Mouse (Mus musculus) spleen, adult 12 weeks (tissue): ENCODE measurements around the gene Myo3a.

Experiments used
- DNase-seq: peaks from one replicate; pipeline ENCODE4 v3.0.0; 2022; ENCODE audit warnings: low spot score

The Myo3a gene

DNA sequence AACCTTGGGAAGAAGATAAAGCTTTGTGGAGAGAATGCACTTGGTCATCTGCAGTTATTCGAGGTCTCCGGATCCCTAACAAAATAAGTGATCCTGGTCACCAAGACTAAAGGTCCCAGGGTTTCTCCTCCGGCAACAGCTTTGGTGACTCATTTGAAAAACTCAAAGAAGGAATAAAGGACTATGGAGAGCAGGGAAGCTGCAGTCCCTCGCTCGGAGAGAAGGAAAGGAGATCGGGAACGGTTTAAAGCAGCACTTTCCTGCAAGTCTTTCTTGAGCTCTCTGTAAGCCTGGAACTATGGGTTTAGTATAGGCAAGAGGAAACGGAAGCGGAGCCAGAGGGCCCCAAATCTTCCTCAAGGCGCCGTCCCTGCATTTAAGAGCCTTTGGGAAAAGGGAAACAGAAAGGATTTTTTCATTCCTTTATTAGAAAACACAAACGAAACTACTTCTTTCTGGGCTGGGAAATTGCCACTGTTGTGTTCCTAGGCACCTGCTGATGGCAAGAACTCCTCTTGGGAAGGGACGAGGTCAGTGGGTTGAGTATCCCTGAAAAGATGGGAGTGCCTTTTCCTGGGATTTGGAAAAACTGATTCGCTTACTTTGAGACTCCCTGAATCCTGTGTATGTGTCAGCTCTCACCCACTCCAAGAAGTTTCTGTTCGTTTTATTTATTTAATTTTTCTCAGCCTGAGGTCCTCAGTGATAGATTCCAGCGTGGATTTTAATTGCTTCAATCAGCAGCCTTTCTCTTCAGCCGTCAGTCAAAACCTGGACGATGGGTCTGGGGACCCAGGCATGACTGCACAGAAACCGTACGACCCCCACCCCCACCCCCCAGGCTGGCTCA, 393.9 kb downstream of the Myo3a start:
- DNase-seq: no peak

DNA sequence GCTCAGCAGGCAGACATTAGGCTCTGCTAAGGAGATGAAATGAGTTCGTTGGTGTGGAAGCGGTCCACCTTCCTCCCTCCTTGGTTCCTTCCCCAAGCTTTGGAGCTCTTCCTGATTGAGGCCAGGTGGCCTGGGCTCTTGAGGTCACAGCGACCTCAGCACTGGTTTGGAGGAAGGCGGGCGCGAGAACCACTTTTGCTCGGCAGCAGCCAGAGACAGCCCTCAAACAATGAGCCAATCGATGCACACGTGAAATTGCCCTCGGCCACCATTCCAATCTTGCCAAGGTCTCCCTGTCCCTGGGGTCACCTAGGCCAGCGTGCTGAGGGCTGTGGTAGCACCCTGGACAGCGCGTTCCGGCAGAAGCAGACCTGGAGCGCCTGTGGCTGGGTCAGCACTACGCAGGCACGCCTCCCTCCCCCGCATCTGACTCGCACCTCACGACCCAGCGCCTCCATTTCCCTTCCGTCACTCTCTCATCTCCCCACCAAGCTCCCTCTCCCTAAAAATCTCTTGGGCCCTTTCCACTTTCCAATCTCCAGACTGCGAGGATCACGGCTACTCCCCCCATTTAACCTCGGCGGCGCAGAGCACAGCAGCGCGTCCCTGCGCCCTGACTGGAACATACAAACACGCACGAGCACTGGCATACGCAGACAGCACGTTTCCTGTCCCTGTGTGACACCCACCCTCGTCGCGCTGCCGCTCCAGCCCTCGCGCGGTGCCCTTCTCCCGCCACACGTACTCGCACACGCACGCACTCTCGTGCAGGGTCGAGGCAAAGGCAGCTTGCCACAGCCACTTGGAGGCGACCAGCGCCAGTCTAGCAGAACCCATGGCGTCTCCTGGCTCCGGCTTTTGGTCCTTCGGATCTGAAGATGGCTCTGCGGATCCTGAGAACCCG, 394.8 kb downstream of the Myo3a start, which contains the start of gene Gad2:
Gene Gad2 (plus strand): TSS at position 378 of the 904 bp plus-strand sequence.
- DNase-seq: no peak

DNA sequence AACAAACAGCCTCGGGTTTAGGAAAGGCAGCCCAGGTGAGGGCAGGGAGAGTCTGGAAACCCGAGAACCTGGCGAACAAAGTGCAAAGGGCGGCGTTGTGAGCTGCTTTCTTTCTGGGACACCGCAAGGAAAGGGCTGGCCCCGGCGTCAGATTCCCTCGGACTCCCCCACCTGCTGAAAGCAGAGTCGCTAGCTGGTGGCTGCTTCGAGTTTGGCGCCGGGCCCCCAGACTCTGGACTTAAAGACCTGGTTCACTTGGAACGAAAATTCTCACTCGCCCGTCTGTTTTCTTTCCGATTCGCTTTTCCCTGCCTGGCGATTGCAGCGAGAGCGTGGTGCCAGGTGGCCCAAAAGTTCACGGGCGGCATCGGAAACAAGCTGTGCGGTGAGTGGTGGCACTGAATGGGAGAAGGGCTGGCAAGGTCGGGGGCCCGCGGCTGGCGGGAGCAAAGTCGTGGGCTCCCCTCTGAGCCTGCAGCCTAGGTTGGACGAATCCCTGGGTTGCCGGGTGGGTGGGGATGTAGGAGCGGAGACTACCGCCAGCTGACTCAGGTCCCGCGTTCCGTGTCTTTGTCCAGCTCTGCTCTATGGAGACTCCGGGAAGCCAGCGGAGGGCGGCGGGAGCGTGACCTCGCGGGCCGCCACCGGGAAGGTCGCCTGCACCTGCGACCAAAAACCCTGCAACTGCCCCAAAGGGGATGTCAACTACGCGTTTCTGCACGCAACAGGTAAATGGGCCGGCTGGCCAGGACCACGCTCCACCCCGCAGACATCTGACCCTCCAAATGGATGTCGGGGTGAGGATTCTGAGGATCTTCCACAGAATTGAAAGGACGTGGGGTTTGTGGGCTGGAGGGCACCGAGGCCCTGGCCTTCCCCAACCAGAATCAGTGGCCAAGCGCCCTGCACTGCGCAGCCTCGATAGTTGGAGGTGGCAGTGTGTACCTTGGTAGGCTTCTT, 396.1 kb downstream of the Myo3a start:
- no peak for DNase-seq

GRCm38 (mm10) chr2:22624188-22624975, 397.1 kb downstream of the Myo3a start:
- DNase-seq: no peak

DNA sequence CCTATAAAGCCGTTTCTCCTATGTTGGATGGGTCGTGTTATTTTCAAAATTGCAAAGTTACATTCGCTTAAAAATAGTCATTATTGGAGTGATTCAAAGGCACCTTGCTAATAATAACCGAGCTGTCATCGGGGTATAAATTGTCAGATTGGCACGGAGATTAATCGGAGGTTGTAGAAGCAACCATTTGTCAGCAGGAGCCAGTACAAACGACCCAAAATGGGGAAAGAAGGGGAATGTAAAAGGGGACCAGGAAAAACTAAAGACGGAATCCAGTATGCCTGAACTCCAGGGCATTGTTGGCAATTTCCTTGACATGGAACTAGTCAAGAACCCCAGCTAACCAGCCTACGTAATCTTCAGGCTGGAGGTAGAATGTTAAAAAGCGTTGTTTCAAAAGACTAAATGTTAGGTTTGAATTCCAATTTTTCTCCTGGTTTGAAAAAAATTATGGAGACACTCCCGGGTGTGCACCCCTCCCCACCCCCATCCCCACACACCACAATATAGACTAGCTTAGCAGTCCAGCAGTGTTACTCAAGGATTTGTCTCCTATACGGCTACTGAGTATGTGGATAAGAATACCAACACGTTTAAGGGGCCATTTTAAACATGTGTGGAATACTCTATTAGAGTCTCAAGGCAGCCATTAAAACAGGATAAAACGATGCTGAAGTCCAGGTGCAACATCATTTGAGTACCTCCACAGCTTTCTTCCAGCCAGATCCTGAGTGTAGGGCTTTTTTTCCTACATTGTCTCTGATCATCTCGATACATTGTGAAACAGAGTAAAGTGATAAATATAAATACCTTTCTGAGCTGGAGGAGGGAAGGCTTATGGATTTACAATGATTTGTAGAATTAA, 398.0 kb downstream of the Myo3a start:
- no peak for DNase-seq

DNA sequence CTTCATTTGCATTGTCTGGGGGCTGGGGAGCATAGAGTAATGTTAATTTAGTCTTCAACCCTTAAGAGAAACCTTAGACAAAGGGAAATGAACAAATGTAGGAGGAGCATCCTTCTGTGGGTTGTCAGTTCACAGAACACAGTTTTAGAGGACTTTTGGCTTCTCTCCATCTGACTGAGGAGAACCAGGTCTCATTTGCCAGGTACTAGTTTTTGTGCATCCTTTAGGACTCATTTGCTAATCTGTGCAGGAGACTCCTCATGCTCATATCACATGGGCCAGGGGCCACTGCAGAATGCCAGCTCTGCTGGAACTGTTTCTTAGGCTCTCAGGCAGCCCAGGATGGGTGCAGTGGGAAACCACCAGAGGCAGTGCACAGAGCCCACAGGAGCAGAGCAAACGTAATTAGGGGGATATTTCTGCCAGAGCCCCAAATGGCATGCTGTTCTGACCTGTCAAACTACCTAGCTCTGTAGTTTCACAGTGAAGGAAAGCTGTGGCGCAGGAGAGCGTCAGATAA, 399.9 kb downstream of the Myo3a start:
- no peak for DNase-seq

GRCm38 (mm10) chr2:22627819-22628432, 400.6 kb downstream of the Myo3a start:
- DNase-seq: no peak

GRCm38 (mm10) chr2:22634766-22635165, 407.5 kb downstream of the Myo3a start:
- no peak for DNase-seq

GRCm38 (mm10) chr2:22646134-22646533, 418.8 kb downstream of the Myo3a start:
- no peak for DNase-seq

- no peak for DNase-seq
Observed at GRCm38 (mm10) chr2:22648394-22648793, 421.1 kb downstream of the Myo3a start.

- no peak for DNase-seq
Observed at GRCm38 (mm10) chr2:22651826-22652225, 424.5 kb downstream of the Myo3a start.

DNA sequence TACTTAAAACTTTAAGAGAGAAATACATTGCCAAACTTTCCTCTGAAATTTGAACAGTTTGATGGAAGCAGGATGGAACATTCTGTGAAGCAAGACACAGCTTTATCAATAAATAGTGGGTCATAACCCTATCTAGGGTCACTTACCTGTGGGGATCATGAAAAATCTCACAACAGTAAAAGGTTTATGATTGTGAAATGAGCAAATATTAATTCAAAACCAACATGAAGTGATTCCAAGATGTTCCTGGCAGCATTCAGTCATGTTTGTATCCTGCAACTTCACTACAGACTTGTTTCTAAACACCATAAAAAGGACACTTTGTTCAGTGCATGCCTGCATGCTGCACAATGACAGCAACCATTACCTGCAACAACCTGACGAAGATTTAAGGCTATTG, 436.4 kb downstream of the Myo3a start:
- DNase-seq: no peak
